Mouse (Mus musculus) CH12F3 (cell line): ENCODE results near the gene Sfxn3.

Experiments used
- in situ Hi-C: fragments of 300-500 bp; cut with MboI; formaldehyde crosslinking; loops from 2 replicates; pipeline ENCODE4 v1.14.3; 2020; ENCODE audit warnings: low sequenced_read_pairs

Gene Sfxn3

DNA sequence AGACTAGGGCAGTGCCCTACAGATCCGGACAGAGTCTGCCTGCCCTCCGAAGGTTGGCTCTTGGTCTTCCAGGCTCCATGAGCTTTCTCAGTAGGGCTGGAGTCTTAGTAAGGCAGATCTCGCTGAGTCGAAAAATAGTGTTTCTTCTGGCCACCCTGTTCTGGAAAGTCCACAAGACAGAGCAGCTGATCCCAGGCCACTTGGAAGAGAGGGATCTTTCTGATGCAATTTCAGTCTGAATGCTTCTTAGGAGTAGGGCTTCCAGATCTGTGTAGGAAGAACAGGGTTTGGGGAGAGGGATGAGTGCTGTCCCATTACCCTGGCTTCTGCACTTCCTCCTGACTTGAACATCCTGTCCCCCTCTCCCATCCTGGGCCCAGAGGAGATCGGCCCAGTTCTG is 1.7 kb upstream of the Sfxn3 start, which contains the start of gene Pdzd7:
TSS of gene Pdzd7 (minus strand) at position 67 of the 400 bp plus-strand sequence.
- in situ Hi-C loops = no loop called here

DNA sequence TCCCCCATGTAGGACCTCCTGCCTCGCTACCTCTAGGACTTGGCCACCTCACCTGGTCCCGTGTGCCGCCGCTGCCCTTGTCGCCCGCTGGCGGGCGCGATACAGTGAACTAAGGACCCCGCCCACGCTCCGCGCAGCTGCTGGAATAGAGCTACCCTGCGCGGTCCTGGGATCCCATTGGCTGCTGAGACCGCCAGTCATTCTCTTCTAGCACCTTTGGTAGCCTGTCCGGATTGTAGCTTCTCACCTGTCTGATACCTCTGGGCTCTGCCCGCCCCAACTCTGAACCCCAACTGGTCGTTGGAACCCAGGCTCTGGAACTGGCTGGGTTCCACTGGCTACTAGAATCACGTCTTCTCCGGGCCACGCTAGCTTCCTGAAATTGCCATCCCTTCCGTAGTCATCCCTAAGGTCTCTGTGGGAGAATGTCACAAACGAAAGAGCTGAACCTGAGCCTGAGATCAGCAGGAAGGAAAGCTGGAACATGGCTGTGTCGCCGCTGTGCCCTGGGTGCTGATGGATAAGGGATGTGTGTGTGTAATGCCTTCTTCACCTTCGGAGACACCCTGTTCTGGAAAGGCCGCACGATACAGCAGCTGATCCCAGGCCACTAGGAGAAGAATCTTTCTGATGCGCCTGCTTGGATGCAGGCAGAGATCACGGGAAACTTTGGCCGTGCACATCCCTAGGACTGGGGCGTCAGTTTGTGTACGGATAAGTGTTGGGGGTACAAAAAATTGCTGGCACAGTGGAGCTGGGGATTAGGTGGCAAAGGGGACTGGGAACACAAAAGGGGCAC is 581 bp upstream of the Sfxn3 start:
- in situ Hi-C loops = no loop called here

DNA sequence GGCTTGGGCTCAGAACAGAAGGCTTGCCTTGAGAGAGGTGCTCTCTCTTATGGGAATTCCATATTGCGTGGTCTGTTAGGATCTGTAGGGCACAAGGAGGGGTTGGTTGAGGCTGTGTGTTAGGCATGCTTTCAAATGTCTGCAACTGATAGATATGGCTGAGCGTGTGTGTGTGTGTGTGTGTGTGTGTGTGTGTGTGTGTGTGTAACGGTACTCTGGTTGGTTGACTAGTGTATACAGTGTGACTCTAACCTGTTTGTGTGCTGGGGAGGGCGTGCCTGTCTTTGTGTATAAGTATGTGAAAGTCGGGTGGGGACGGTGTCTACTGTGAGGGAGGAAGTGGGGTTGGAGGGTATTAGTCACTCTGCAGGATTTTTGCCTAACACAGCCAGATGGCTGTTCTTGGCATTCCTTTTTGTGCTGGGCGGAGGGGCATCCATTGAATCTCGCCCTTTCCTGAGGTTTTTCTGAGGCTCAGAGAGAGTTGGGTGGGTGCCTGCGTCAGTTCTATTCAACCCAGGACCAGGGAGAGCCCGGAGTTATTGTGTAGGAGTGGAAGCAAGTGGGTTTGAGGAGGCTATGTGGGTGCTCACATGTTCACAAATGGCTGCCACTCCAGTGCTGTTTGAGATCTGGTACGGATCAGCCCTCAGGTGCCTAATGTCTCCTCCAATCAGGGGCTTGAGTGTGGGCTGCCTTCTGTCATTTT is 786 bp downstream of the Sfxn3 start:
- in situ Hi-C loops = no loop called here

DNA sequence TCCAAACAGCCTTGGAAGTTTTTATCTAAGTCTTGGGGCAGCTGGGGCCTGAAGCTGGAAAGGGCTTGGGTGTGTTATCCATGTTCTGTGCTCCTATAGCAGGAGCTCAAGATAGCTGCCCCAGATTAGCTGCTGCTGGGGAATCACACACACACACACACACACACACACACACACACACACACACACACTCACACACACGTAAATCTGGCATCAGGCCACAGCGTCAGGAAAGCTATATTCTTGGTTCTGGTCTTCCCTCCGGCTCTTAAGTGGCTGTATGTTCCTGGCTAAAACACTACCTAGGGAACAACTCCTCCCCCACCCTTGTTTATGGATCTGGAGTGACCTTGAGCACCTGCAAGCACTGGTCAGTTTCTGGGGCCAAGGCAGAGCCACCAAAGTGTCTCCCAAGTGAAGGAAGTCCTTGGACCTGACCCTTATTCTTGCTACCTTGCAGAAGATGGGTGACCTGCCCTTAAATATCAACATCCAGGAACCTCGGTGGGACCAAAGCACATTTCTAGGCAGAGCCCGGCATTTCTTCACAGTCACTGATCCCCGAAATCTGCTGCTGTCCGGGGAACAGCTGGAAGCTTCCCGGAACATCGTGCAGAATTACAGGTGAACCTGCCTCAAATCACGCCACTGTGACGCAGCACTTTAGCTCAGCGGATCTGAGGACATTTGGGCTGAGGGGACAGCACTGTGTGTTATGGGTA is 1.5 kb downstream of the Sfxn3 start:
- in situ Hi-C loops = no loop called here

GRCm38 (mm10) chr19:45049523-45049922 is 2.2 kb downstream of the Sfxn3 start:
- in situ Hi-C loops = no loop called here

DNA sequence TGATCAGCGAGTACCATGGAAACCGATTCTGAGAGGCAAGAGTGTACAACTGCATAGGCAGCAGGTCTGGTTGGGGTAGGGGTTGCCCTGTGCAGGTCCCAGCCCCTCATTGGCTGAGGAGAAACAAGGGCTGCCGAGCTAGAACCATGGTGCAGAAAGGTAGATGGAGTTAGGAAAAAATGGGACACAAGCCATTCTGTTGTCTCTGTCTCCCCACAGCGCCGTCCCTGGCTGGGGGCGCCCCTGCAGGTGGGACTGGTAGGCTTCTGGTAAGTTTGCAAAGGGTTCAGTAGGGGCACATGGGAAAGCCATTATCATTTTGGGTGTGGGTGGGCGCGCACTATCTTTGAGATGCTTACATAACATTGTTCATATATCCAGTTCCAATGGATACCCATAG is 6.1 kb downstream of the Sfxn3 start:
- in situ Hi-C loops = no loop called here

DNA sequence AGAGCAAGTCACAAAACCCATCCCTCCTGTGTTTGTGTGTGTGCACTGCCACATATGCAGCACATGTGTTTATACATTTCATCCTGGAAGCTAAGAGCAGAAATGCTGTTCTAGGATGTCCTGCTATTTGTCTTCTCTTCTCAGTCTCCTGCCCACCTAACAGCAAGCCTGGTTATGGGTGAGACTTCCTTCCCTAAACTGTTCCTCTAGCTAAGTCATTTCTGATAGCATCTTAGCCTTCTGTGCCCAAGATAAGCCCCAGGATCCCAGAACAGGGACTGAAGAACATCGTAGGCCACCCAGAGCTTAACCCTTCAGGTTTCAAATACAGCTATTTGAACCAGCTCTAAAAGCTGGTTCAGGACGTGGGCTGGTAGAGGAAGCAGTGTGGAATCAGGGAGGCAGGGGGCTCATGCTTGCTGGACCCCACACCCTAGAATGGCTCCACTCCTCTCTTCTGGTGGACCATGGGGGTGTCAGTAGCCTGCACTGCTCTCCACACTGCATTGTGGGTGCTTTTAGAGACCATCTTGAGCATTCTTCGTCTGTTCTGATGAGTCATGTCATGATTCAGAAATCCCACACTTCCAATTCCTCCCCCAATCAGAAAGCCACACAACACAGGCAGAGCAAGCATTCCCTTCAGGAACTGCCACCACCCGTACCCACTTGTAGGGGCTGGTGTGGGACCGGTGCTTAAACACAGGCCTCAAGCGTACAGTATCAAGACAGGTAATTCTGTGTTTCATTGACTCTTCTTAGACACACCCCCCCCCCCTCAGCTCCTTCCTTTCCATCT is 7.8 kb downstream of the Sfxn3 start:
- in situ Hi-C loops = no loop called here

DNA sequence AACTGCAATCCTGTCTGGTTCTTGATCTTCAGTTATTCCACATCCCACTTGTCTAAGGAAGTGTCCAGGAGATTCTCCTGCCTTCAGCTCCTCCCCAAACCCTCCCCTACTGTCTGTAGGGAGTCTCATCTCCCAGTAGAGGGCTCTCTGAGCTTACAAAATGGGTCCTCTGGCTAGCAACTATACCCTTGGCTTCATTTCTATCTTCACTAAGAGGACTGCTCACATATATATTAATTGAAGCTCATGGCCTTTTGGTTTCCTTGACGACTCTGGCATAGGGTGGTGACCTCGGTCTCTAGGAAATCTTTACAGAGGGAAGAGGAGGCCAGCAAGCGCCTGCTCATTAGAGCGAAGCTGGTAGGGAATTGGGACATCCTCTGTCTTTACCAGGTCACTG is 9.1 kb downstream of the Sfxn3 start:
- in situ Hi-C loops = no loop called here

- in situ Hi-C loops = no loop called here
These were observed 9.8 kb downstream of the Sfxn3 start for GRCm38 (mm10) chr19:45056908-45057698.

DNA sequence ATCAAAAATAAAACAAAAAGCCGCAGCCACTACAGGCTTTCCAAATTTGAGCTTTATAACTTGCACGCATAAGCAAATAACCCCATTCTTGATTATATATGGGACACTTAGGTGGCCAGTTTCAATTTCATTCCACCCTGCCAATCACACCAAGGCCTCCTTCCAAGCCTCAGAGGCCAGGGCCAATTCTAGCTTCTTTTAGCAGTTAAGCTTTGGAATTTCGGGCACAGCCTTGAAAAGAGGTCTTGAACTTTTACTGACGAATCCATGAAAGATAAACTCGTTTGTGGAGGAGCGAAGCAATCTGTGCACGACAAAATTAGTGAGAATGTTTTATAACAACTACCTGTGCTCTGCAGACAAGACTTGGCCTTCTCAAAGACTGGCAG is 10.4 kb downstream of the Sfxn3 start:
- in situ Hi-C loops = no loop called here

DNA sequence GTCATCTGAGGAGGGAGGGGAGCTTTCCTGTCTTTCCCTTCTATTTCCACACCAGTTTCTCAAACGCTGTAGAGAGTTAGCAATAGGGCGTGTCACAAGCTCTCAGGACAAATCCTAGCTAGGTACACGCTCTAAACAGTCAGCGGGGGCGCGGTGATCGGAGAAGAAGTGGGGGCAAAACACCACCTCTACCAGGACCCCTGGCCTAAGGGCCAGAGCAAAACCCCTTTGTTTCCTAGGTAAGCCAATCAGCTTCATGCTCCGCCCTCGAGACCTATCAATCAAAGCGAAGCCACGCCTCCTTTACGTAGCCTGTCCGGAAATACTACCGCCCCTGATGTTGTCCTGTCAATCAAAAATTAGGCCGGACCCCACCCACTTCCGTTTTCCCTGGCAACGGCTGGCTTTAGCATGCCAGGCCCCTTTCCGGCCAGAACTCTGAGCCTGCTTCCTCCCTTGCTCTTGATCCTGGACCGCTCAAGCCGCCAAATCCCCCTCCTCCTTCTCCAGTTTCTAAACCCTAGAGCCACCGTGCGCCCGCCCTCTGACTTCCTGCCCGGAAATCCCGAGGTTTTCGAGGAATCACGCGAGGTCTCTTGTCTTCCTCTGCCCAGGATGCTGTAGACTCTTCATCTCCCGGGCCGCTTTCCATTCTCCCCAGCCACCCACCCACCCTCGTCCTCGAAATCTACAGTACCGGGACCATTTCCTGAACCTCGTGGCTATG is 11.0 kb downstream of the Sfxn3 start:
- in situ Hi-C loops = no loop called here

- in situ Hi-C loops = no loop called here
These were observed 11.5 kb downstream of the Sfxn3 start for GRCm38 (mm10) chr19:45058841-45059240.

DNA sequence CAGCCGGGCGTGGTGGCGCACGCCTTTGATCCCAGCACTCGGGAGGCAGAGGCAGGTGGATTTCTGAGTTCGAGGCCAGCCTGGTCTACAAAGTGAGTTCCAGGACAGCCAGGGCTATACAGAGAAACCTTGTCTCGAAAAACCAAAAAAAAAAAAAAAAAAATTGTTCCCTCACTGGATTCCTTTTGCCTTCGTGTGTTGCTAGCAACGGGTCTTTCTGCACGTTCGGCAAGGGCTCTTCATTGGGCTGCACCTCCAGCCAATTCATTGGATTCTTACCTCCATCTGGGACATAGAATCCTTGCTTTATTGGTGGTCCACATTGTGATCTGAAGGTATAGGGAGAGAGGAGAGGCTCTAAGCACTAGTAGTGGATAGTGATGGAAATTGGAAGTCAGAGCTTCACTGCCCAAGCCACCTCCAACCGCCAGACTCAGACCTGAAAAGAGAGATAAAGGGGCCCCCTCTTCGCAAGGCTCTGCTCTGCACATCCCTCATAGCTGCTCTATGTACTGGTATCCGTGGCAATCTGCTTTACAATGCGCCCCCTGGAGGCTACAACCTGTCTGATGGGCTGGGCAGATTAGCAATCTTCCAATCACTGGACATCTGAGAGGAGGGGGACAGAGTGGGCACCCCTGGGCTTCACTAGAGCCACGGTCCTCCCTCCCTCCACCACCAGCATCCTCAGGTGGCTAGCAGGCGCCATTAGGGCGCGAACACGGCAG is 16.4 kb downstream of the Sfxn3 start:
- in situ Hi-C loops = no loop called here

DNA sequence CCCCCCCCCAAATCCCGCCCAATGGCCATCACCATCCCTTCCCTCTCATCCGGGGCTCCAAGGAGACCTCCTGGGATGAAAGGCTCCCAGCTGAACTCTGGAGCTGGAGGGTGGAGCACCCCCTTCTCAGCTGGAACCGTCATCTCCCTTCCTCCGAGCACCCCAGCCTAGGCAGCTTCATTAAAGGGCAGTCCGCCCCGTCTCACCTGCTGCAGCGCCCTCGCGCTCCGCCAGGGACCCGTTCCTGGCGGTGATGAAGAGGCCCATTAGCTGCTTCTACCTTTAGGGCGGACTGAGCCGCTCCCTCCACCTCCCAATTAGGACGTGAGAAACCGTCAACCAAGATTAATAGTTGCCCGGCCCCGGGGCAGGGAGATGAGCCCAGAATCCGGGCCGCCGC is 17.9 kb downstream of the Sfxn3 start:
- in situ Hi-C loops = no loop called here

DNA sequence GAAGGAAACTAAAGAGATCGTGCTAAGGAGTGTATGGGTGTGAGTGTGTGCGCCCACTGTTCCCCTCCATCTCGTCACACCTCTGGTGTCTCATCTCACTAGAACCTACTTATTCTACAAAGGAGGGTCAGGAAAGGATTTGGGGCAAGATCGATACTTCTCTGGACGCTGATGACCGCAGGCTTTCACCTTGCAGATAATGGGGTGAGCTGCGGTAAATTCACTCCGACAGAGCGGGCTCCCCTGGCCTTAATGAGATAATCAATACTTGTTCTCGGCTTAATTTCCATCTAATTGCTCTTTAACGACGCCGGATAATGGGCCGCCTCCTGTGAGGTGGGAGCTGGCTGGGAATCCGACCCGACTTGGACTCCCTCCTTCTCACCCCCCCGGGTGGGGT is 19.9 kb downstream of the Sfxn3 start:
- in situ Hi-C loops = no loop called here

GRCm38 (mm10) chr19:45067758-45068510 is 20.6 kb downstream of the Sfxn3 start:
- in situ Hi-C loops = no loop called here

DNA sequence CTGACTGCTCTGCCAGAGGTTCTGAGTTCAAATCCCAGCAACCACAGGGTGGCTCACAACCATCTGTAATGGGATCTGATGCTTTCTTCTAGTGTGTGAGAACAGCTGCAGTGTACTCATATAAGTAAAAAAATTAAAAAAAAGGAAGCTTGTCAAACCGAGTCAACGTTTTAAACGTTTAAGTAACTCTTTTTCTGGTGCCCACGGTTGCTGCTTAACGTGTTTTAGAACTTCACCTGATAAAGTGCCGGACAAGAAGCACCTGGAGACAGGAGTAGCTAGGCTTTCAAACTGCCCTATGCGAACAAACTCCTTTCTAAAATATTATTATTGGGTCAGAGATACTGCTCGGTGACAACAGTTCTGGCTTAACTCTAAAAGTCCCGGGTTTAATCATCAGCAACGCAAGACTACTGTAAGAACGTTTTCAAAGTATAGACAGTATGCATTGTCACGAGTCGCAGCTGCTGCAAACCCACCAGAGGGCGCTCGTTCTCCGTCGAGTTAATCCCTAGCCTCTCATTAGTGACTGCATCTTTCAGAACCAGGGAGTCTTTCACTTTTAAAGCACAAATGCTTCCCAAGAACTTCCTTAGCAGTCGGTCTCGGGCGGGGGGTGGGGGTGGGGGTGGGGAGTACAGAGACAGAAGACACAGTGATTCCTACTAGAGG is 26.7 kb downstream of the Sfxn3 start:
- in situ Hi-C loops = no loop called here
